Mouse (Mus musculus) embryonic facial prominence, embryonic 11.5 days (tissue): ENCODE data around the gene Slc47a2. TPM values are rescaled to one million over a fixed set of nuclear protein-coding genes. Genes with fewer than 3 reads are reported as not detected.
"Not testable (repeated sequence)": the region's sequence is repeated elsewhere in the genome, so short reads cannot be mapped to it uniquely, and the experiment has no call there.

Experiments
- ATAC-seq: fragments of 200-750 bp; cut with Nextera tagmentation; replicated peaks from 2 replicates; pipeline ENCODE4 v1.8.0; 2017; ENCODE audit warnings: low read depth; ENCODE audit not compliant: insufficient number of reproducible peaks, low FRiP score, low TSS enrichment
- DNase-seq: peaks from one replicate; pipeline ENCODE4 v3.0.0-alpha.2; 2015; ENCODE audit warnings: low spot score
- H3K27ac ChIP-seq: fragments of 300-500 bp; sonication (generic); replicated peaks from 2 replicates; pipeline ENCODE4 v1.5.1; 2014; ENCODE audit warnings: mild to moderate bottlenecking, low read depth, low read length, control low read depth
- H3K27me3 ChIP-seq: fragments of 300-500 bp; sonication (generic); 2 replicates; pipeline ENCODE4 v1.6.1; 2014; ENCODE audit warnings: mild to moderate bottlenecking, low read length, moderate library complexity, mixed read lengths; ENCODE audit not compliant: control insufficient read depth, insufficient read depth
- H3K36me3 ChIP-seq: fragments of 300-500 bp; sonication (generic); replicated peaks from 2 replicates; pipeline ENCODE4 v1.6.1; 2014; ENCODE audit warnings: low read depth, mild to moderate bottlenecking, low read length, moderate library complexity, mixed read lengths; ENCODE audit not compliant: control insufficient read depth, insufficient read depth
- H3K4me1 ChIP-seq: fragments of 300-500 bp; sonication (generic); 2 replicates; pipeline ENCODE4 v1.6.1; 2014; ENCODE audit warnings: low read length, mixed read lengths; ENCODE audit not compliant: control insufficient read depth, insufficient read depth
- H3K4me2 ChIP-seq: fragments of 300-500 bp; sonication (generic); 2 replicates; pipeline ENCODE4 v1.6.1; 2014; ENCODE audit warnings: low read depth, mild to moderate bottlenecking, control low read depth, low read length, moderate library complexity
- H3K4me3 ChIP-seq: fragments of 300-500 bp; sonication (generic); 2 replicates; pipeline ENCODE4 v1.5.1; 2014; ENCODE audit warnings: low read depth, low read length, control low read depth
- H3K9ac ChIP-seq: fragments of 300-500 bp; sonication (generic); replicated peaks from 2 replicates; pipeline ENCODE4 v1.6.1; 2014; ENCODE audit warnings: mild to moderate bottlenecking, control low read depth, low read length
- H3K9me3 ChIP-seq: fragments of 300-500 bp; sonication (generic); replicated peaks from 2 replicates; pipeline ENCODE4 v1.6.1; 2016; ENCODE audit warnings: mild to moderate bottlenecking, low read length, inconsistent platforms, mixed read lengths; ENCODE audit not compliant: control insufficient read depth
- WGBS: fragments of 180-500 bp; shearing (Covaris S2); extraction: QIAGEN DNeasy Blood & Tissue Kit; methylation state at CpG from one replicate; pipeline ENCODE4 v1.1.7; 2014; 5-methylcytosine and 5-hydroxymethylcytosine counted together
- polyA plus RNA-seq: library from polyadenylated mRNA; unstranded; fragments of >200 nt; fragmentation: Nextera tagmentation; extraction: Ambion mirVana; gene quantifications from 2 replicates; pipeline ENCODE4 v1.2.1, GENCODE M21; 2014

Slc47a2 gene
- polyA plus RNA-seq, 1 experiment from 2014 or later: not detected

DNA sequence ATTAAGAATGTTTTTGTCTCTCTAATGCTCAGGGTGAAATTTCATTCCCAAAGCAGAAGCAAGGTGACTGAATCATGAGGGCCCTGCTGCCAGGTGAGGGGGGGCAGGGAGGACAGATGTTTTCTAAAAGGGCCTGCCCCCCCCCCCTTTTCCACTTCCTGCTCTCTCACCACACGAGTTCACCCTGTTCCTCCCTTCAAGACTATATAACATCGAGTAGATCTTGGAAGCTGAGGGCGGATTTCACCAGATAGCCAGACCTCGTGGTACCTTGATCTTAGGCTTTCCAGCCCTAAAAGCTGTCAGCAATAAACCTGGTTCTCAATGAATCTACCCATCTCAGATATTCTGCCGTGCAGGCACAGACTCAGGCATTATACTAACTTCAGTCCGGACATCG is 32.3 kb downstream of the Slc47a2 start:
- no peaks in the 10 kb centered on the region for H3K27me3 ChIP-seq
- no peak overlapping the region for H3K4me2 ChIP-seq
- DNase-seq (no peak), ATAC-seq (no peak)
- H3K36me3 ChIP-seq: no peaks in the 10 kb centered on the region
- H3K9me3 ChIP-seq: no peaks in the 10 kb centered on the region; the same call in 1 of the 2 replicates
- 58% methylated on average over 7 of the region's 7 CpGs for WGBS
- no peak overlapping the region for H3K27ac ChIP-seq
- no peak overlapping the region for H3K9ac ChIP-seq
- no peak overlapping the region for H3K4me3 ChIP-seq
- H3K4me1 ChIP-seq: no peaks in the 10 kb centered on the region

- Histone ChIP-seq H3K27me3 (no peaks in the 10 kb centered on the region), H3K9ac (no peak overlapping the region), H3K4me2 (no peak overlapping the region), H3K9me3 (no peaks in the 10 kb centered on the region; the same call in 1 of the 2 replicates), H3K4me3 (no peak overlapping the region), H3K36me3 (no peaks in the 10 kb centered on the region), H3K4me1 (no peaks in the 10 kb centered on the region), H3K27ac (no peak overlapping the region)
- ATAC-seq: no peak
- no peak for DNase-seq
- WGBS: 57% methylated on average over 12 of the region's 12 CpGs
These were observed 32.8 kb downstream of the Slc47a2 start for GRCm38 (mm10) chr11:61309831-61310230.

GRCm38 (mm10) chr11:61307795-61308194 is 34.9 kb downstream of the Slc47a2 start:
- no peaks in the 10 kb centered on the region; the same call in 1 of the 2 replicates for H3K9me3 ChIP-seq
- H3K27me3 ChIP-seq: no peaks in the 10 kb centered on the region
- H3K4me2 ChIP-seq: no peak overlapping the region
- no peak overlapping the region for H3K9ac ChIP-seq
- DNase-seq: no peak
- no peak for ATAC-seq
- H3K36me3 ChIP-seq: no peaks in the 10 kb centered on the region
- H3K27ac ChIP-seq: no peak overlapping the region
- H3K4me1 ChIP-seq: no peaks in the 10 kb centered on the region
- H3K4me3 ChIP-seq: no peak overlapping the region
- WGBS: 32% methylated on average over 7 of the region's 7 CpGs

- H3K27me3 ChIP-seq: no peaks in the 10 kb centered on the region
- 77% methylated on average over 4 of the region's 4 CpGs for WGBS
- no peak overlapping the region for H3K4me2 ChIP-seq
- no peak overlapping the region for H3K27ac ChIP-seq
- no peak overlapping the region for H3K9ac ChIP-seq
- no peaks in the 10 kb centered on the region for H3K4me1 ChIP-seq
- DNase-seq (no peak), ATAC-seq (no peak)
- no peaks in the 10 kb centered on the region; the same call in 1 of the 2 replicates for H3K9me3 ChIP-seq
- no peaks in the 10 kb centered on the region for H3K36me3 ChIP-seq
- no peak overlapping the region for H3K4me3 ChIP-seq
These were observed 37.3 kb downstream of the Slc47a2 start for GRCm38 (mm10) chr11:61305377-61305776.

DNA sequence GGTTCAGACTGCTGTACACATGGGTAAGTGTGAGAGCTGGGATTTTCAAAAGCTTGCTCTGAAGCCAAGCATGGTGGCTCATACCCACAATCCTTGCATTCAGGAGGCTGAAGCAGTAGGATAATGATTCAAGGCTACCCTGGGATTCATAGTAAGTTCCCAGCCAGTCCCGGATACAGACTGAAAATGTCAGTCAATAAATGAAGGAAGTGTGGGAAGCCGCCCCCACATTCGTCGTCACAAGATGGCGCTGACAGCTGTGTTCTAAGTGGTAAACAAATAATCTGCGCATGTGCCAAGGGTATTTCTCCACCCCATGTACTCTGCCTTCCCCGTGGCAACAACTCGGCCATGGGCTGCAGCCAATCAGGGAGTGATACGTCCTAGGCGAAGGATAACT is 38.1 kb downstream of the Slc47a2 start:
- ATAC-seq, H3K27ac ChIP-seq, H3K9ac ChIP-seq, H3K9me3 ChIP-seq, H3K4me2 ChIP-seq, DNase-seq, H3K4me3 ChIP-seq, H3K27me3 ChIP-seq, H3K36me3 ChIP-seq, H3K4me1 ChIP-seq: not testable (repeated sequence)
- WGBS: 96% methylated on average over 6 of the region's 10 CpGs

DNA sequence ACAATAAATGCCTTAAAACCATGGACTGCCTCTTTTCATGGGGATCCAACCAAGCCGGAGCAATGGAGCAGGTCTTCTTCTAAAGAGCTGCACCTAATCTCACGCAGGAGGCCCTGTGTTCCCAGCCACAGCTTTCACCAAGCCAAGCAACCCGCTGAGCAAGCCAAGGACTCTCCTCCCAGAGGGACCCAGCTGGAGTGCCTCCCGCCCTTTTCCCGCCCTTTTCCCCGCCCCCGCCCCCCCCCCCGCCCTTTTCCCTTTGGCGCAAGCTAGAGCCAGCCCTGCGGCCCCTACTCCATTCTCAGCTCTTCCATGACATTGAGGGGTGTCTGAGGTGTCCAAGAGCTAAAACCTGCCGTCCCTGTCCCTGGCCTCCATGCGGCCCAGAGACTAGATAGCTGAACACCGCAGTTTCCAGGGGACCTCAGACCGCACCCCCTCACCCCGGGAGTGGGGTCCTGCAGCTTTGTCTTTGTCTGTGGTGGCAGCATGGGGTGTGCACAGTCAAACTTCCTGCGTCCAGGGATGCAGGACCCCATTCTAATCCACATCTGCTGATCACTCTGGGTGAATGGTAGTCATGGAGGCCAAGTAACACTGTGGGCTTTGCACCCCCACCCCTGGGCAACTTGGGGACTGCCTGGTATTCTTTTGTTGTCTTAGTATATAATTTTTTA is 41.8 kb downstream of the Slc47a2 start:
- no peak for ATAC-seq
- H3K4me1 ChIP-seq: no peaks in the 10 kb centered on the region
- no peak overlapping the region for H3K27ac ChIP-seq
- H3K4me2 ChIP-seq: 0 out of 2 replicates have a peak overlapping the region, but pooled peaks have one; percentile 10
- H3K9me3 ChIP-seq: no peaks in the 10 kb centered on the region; the same call in 1 of the 2 replicates
- DNase-seq: no peak
- H3K9ac ChIP-seq: peak overlapping the region; percentile 28; the same call in 1 of the 2 replicates
- H3K36me3 ChIP-seq: no peaks in the 10 kb centered on the region
- 17% methylated on average over 11 of the region's 16 CpGs for WGBS
- no peak overlapping the region for H3K4me3 ChIP-seq
- no peaks in the 10 kb centered on the region for H3K27me3 ChIP-seq

GRCm38 (mm10) chr11:61300205-61300604 is 42.5 kb downstream of the Slc47a2 start:
- Histone ChIP-seq H3K9ac (no peak overlapping the region), H3K4me2 (no peak overlapping the region), H3K27ac (no peak overlapping the region), H3K9me3 (no peaks in the 10 kb centered on the region), H3K4me1 (no peaks in the 10 kb centered on the region), H3K27me3 (no peaks in the 10 kb centered on the region), H3K4me3 (no peak overlapping the region), H3K36me3 (no peaks in the 10 kb centered on the region)
- DNase-seq: no peak
- ATAC-seq: no peak
- 63% methylated on average over 3 of the region's 3 CpGs for WGBS

GRCm38 (mm10) chr11:61297901-61298300 is 44.8 kb downstream of the Slc47a2 start:
- 76% methylated on average over 2 of the region's 2 CpGs for WGBS

More at GRCm38 (mm10) chr11:61297901-61298300, 44.8 kb downstream of the Slc47a2 start:
- Histone ChIP-seq H3K27ac (no peak overlapping the region), H3K4me1 (no peaks in the 10 kb centered on the region), H3K36me3 (no peaks in the 10 kb centered on the region), H3K9me3 (no peaks in the 10 kb centered on the region), H3K27me3 (no peaks in the 10 kb centered on the region), H3K4me3 (no peak overlapping the region), H3K4me2 (no peak overlapping the region), H3K9ac (no peak overlapping the region)
- ATAC-seq (no peak), DNase-seq (no peak)
